Mouse (Mus musculus): ENCODE results near the gene Slc7a5.

Slc7a5 gene

DNA sequence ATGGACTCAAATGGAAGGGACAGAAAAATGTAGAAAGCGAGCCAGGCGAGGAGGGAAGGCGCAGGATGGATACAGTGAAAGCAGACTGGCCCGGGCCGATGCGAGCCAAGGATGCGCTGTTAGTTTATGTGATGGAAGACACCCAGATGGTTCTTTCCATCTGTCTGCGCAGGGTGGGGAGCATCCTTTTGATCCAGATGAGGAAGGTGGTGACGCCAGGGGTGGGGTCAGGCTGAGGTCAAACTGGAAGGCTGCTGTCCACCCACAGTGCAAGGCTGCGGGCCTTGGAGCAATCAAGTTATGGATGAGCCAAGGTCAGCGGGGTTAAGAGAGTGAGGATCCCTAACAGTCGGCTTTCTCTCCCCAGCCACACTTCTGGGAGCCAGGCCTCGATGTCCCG is 28.9 kb upstream of the Slc7a5 start:
- DNase-seq (ENCODE audit: low read depth in 1 of 2, low spot score in 2 of 2): no peak

DNA sequence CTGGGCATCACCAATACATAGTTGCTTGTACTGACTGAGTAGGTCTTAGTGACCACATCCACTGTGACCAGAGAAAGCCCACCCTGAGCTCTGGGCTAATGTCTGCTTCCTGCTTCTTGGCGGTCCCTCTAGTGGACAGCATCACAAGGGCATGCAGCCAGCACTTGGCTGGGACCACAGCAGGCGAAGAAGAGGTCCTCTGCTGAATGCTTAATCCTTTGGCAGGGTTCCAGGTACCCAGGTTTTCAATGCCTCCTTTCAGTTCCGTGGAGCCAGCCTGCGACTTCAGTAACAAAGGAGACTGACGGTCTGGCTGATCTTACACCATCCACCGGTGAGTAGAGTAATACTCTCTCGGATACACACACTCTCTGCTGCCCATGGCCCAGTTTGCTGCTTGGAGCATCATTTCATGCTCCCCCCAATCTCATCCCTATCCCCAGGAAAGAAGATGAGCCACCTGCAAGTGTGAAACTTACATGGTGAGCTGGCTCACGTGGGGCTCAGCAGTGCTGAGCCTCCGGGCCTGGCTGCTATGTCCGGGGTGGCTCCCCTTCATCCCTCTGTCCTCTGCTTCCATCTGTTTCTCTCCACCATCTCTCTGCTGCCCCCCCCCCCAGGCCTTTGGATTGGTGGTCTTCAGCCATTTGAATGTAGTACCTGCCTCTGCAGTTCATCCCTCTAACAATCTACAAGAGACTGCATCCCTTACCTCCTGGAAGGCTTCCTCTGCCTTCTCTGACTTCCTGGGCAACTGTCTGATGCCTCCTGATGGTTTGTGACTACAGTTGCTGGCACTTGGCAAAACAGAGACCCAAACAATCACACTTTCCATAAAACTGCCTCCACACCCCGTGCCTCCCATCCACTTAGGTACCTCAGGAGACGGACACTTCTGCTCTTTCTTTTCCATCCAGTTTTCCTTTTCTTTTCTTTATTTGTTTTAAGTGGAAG is 28.1 kb upstream of the Slc7a5 start:
- DNase-seq (ENCODE audit: low read depth in 1 of 2, low spot score in 2 of 2): no peak

DNA sequence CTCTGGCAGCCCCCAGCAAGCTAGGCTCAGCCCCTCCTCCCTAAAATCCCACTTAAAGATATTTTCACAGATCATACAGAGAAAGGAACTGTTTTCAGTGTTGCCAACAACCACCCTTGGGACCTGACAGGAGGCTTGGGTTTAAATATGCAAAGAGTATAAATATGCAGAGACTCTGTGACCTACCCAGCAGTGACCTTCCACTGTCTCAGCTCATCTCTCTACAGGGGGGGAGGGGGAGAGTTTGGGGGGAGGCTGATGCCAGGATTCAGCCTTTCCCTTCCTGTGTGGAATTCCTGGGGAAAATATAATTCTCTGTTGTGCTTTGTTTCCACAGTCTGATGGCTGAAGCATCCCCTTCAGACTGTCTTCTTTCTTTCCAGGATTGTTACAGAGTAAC is 27.4 kb upstream of the Slc7a5 start:
- DNase-seq (ENCODE audit: low read depth in 1 of 2, low spot score in 2 of 2): no peak

DNA sequence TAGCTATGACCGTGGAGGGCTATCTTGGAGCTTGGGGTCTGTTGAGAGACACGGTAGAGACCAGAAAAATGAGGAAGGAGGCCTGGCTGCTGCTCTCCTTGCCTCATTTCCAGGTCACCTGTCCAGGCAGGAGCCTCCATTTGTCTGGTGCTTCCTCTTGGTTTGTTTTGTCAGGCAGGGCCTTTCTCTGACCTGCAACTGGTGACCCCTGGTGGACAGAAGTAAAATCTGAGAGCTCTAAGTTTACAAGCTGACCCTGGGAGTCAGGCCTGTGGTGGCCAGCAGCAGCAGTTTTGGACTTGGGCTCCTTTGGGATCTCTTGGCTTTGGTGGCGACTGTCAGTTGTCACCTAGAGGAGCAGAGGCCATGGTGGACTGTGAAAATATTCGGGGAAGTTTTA is 27.0 kb upstream of the Slc7a5 start:
- DNase-seq (ENCODE audit: low read depth in 1 of 2, low spot score in 2 of 2): no peak

DNA sequence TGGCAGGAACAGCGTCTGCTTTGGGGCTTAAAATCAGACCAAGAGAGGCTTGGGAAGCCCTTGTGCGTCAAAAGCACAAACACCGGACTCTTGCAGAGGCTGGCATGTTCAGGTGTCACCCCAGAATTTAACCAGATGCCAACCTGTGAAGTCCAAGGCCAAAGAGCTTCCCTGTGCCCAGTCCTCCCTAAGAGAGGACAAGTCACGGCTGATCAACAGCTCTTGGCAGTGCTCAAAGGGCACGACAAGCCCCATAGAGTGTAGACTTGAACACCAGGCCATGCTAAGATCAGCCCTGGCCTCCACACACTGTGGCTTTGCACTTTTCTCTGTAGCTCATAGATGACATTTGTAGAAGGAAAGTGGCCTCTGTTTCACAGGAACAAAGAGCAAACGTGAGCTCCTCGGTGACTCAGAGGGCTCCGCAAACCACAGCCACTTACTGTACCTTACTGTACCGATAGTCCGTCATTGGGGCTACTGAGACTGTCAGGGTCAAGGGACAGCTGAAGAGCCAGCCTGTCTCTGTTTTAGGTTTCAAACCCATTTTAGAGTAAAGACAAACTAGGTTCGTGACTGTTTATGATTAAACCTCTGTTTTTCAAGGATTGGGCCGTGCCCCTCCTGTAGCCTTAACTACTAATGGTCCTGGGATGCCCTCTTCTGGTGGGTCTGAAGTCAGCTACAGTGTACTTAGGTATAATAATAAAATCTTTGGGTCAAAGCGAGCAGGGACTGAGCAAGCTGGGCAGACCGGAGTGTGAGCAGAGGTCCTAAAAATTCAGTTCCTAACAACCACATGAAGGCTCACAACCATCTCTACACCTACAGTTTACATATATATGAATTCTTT is 25.4 kb upstream of the Slc7a5 start:
- no peak for DNase-seq (ENCODE audit: low read depth in 1 of 2, low spot score in 2 of 2)

DNA sequence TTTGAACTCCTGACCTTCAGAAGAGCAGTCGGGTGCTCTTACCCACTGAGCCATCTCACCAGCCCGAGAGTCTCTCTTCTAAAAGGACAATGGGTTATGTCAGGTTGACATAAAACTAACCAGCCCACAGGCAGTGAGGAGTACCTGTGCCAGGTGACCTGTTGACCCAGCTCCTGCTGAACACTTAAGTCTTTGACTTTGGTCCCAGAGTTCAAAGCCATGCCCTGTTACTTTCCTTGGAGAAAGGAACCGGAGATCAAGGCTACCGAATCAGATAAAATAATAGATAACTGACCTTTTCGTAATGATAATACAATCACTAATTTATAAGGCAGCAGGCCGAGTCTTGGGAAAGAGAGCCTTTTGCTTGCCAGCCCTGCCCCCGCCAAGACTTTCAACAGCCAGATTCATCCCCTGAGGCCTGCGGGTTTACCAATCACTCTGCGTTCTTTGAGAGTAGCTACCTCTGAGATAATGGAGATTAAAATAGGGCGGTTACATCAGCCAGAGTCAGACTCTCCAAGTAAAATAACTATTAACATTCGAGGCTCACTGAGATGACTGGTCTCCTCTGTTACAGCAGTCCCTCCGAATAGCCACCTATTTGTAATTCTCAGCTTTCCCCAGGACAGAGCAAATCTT is 24.7 kb upstream of the Slc7a5 start:
- DNase-seq (ENCODE audit: low read depth in 1 of 2, low spot score in 2 of 2): no peak

DNA sequence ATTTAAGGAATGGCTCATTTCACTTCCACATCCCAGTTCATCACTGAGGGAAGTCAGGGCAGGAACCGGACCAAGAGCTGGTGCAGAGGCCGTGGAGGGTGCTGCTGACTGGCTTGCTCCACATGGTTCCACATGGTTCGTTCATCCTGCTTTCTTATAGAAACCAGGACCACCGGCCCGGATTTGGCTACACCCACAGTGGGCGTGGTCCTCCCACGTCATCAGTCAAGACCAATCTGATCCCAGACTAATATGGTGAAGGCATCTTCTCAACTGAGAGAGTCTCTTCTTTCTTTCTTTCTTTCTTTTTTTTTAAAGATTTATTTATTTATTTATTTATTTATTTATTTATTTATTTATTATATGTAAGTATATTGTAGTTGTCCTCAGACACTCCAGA is 24.1 kb upstream of the Slc7a5 start:
- no peak for DNase-seq (ENCODE audit: low read depth in 1 of 2, low spot score in 2 of 2)

- DNase-seq (ENCODE audit: low read depth in 1 of 2, low spot score in 2 of 2): no peak
These were observed 22.6 kb upstream of the Slc7a5 start for GRCm38 (mm10) chr8:121930047-121930446.

DNA sequence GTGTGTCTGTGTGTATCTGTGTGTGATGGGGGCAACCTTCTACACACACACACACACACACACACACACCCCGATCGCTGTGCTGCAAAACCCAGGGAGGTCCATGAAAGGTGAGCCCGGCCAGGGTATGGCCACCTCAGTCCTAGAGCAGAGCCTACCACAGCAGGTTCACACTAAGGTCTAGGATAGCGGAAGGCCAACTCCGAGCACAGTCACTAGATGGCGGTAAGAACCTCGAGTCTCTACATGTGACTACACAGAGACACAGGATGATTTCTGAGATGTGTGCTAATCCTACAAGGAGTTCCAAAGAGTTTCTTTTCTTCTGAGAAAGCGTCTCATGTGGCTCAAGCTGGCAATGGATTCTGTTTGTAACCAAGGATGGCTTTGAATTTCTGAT is 19.8 kb upstream of the Slc7a5 start:
- DNase-seq (ENCODE audit: low read depth in 1 of 2, low spot score in 2 of 2): no peak

DNA sequence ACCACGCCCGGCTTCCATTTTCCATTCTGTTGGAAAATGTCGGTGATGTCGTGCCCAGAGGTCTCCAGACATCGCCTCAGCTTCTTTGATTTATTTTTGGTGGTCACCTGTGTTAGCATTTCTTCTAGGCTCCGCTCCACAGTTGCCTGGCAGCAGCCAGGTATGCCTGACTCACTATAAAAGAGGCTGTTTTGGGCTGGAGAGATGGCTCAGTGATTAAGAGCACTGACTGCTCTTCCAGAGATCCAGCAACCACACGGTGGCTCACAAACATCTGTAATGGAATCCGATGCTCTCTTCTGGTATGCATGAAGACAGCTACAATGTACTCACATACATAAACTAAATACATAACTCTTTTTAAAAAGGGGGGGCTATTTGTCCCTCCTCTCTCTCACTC is 18.8 kb upstream of the Slc7a5 start:
- DNase-seq (ENCODE audit: low read depth in 1 of 2, low spot score in 2 of 2): no peak

DNA sequence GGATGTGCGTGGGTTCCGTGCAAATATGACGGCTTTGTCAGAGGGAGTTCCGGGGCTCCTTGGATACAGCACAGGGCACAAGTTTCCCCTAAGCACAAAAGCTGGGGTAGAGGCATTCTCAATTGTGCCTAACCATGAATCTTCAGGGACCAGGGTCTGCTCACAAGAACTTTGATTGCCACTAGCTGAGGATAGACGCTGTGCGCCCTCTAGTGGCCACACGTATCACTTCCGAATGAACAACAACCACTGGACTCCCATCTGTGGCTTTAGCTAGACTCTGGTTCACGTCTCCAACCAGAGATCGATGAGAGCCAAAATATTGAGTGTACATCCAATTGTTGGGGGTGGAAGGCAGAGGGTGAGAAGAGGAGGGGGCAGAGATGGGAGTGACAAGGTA is 18.1 kb upstream of the Slc7a5 start:
- peak in 1 of 2 experiments; percentile 57 for DNase-seq (ENCODE audit: low read depth in 1 of 2, low spot score in 2 of 2)

DNA sequence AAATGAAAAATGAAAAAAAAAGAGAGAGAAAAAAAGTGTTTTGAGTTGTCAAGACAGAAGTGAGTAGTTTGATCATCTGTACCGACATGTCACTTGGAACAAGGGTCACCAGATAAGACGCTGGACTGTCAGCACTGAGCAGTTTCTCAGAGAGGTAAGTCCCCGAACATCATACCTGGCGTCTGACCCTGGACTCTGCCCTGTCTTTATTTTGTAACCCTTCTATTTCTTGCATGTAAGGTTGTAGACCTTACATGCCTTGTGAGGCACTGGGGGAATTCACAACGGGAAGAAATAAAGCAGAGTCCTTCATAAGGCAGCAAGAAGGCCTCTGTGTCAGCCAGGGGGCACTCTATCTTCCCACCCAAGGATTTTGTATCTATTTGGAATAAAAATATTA is 17.2 kb upstream of the Slc7a5 start:
- DNase-seq (ENCODE audit: low read depth in 1 of 2, low spot score in 2 of 2): no peak

DNA sequence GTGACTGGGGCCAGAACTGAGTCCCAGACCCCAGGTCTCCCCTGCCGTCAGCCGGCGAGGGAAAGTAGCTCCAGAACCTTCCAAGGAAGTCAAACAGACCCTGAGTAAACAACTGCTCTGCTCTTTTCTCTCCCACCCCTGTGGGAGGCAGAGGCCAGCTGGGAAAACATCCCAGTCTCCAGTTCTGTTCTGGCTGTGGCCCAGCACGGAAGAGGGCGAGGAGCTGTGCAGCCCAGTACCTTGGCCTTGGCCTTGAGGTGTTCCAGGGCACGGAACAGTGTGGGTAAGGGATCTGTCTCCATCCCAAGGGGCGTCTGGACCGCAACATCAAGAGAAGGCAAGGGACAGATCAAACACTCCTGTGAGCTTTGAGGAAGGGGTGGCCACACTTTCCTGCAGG is 14.6 kb upstream of the Slc7a5 start:
- DNase-seq (ENCODE audit: low read depth in 1 of 2, low spot score in 2 of 2): no peak

DNA sequence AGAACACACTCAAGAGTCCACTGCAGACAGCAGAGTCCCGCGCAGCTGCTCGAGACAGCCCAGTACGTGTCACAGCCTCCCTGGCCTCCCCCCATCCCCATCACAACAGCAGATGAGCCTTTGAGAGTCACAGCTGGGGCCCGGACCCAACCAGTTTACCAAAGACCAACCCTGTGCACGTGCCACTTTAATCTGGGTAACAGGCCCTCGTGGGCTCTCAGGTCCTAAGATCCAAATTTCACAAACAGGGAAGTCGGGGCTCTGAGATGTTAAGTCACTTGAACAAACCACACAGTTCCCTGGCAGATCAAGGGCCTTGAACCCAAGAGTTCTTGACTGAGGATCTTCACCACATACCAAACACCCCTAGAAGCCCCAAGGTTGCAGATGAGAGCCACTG is 14.1 kb upstream of the Slc7a5 start:
- no peak for DNase-seq (ENCODE audit: low read depth in 1 of 2, low spot score in 2 of 2)

DNA sequence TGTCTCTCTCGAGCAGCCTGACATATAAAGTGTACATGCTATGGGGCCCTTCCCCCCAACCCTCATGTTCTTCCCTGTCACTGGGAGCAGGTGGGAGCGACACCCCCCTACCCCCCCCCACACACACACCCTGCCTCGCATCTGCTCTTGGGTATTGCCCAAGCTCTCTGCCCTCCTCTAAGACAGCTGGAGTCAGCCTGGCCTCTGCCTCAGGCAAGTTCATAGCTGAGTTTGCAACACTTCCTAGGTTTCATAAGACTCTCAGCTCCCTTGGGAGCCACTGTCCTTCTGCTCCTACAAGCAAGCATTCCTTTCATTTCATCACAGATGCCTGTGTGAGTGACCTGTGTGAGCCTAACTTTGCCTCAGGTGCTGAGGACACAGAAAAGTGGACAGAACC is 12.2 kb upstream of the Slc7a5 start:
- DNase-seq (ENCODE audit: low read depth in 1 of 2, low spot score in 2 of 2): no peak

GRCm38 (mm10) chr8:121919158-121919557 is 11.7 kb upstream of the Slc7a5 start:
- no peak for DNase-seq (ENCODE audit: low read depth in 1 of 2, low spot score in 2 of 2)

GRCm38 (mm10) chr8:121913378-121913777 is 5.9 kb upstream of the Slc7a5 start:
- no peak for DNase-seq (ENCODE audit: low read depth in 1 of 2, low spot score in 2 of 2)

DNA sequence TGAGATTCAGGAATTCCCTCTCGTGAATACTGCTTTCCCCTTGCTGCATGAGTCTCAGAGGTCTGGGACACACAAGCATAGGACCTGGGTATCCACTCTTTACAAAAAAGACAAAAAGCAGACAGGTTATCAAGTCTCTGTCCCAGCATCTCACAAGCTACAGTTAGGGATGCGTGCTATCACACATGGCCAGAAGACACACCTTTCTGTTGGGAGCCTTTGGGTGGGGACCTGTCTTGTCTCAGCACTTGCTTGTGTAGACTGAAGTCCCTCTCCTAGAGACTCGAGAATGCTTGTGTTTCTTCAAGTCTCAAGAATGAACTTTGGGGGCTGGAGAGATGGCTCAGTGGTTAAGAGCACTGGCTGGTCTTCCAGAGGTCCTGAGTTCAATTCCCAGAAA is 5.3 kb upstream of the Slc7a5 start:
- DNase-seq (ENCODE audit: low read depth in 1 of 2, low spot score in 2 of 2): no peak

GRCm38 (mm10) chr8:121911987-121912386 is 4.5 kb upstream of the Slc7a5 start:
- no peak for DNase-seq (ENCODE audit: low read depth in 1 of 2, low spot score in 2 of 2)

DNA sequence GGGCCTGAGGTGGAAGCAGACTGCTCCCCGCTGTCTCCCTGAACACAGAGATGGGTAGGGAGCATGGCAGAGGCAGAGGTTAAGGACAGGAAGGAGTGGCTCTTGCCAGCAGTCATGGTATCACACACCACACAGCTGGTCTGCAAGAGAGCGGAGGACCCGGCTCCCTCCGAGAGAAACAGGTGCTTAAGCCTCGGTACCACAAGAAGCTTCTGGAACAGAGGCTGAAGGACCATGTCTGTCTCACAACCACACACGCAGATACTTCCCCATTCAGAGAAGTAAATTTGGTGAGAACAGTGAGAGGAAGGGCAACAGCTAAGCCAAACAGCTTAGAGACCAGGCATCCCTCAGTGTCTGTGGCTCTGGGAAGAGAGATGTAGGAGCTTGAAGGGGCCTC is 3.9 kb upstream of the Slc7a5 start:
- DNase-seq (ENCODE audit: low read depth in 1 of 2, low spot score in 2 of 2): no peak

- no peak for DNase-seq (ENCODE audit: low read depth in 1 of 2, low spot score in 2 of 2)
These were observed 2.2 kb upstream of the Slc7a5 start for GRCm38 (mm10) chr8:121909663-121910062.

GRCm38 (mm10) chr8:121909148-121909541 is 1.7 kb upstream of the Slc7a5 start:
- DNase-seq (ENCODE audit: low read depth in 1 of 2, low spot score in 2 of 2): no peak

Data from monocyte, adult 2 months (primary cell).